33 mouse cellular contexts compared by ENCODE assay signal in the genomic region with DNA sequence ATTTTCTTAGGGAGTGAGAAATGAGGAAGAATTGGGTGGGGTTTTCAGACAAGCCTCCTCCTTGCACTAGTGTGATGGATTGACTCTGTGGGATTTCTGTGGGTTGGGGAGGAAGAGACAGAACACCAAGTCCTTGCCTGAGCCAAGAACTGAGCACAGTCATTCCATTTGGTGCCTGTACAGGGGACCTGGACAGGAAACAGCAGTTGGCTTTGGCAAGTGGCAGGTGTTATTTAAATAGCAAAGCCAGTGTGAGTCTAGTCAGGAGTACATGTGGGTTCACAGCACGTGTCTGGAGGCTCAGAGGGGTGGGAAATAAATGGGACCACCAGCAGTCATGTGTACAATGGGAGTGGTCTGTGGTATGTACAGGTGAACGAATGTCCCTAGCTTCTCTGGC.
DNase-seq lines count a peak whose midpoint lies in the region; ATAC-seq lines count a peak whose summit lies in the region.
"Had no signal": no experiment of that assay in that cellular context is flagged by ENCODE, and none has a peak within 500 bp of the region (broad histone marks: within the 10 kb centered on the region; RNA-seq: fewer than 3 reads in every experiment).

No protein-coding gene starts in this region.

- H3K36me3 ChIP-seq in liver, embryonic 12.5 days, result no peaks in the 10 kb centered on the region
- H3K36me3 ChIP-seq: embryonic facial prominence, embryonic 12.5 days; heart, embryonic 10.5 days; hindbrain, embryonic 10.5 days; hindbrain, embryonic 15.5 days; limb, embryonic 10.5 days; limb, embryonic 15.5 days; liver, embryonic 15.5 days; midbrain, embryonic 10.5 days; midbrain, embryonic 15.5 days; neural tube, embryonic 15.5 days; stomach, embryonic 15.5 days had no signal

- peak; percentile 95 for ATAC-seq in cerebellum, adult (ENCODE audit: insufficient number of reproducible peaks, low FRiP score, low TSS enrichment)
- ATAC-seq in liver, embryonic 12.5 days, result no peak
- ATAC-seq: activated CD4-positive, CD25-positive, alpha-beta regulatory T cell, adult 4 months; forebrain, embryonic 14.5 days; inflammation-experienced regulatory T-cells, adult 6 months; midbrain, embryonic 15.5 days had no signal

- no peaks in the 10 kb centered on the region for H3K27me3 ChIP-seq in liver, embryonic 12.5 days (replicated peaks)
- H3K27me3 ChIP-seq: CH12.LX; hindbrain, embryonic 15.5 days; limb, embryonic 15.5 days; liver, embryonic 15.5 days; midbrain, embryonic 15.5 days; neural tube, embryonic 15.5 days; stomach, embryonic 15.5 days had no signal

- H3K27ac ChIP-seq in liver, embryonic 12.5 days, result no peak overlapping the region
- H3K27ac ChIP-seq: embryonic facial prominence, embryonic 12.5 days; heart, embryonic 10.5 days; hindbrain, embryonic 10.5 days; hindbrain, embryonic 15.5 days; layer of hippocampus, adult 2 months; limb, embryonic 10.5 days; limb, embryonic 15.5 days; liver, embryonic 15.5 days; midbrain, embryonic 10.5 days; midbrain, embryonic 15.5 days; neural tube, embryonic 15.5 days; stomach, embryonic 15.5 days had no signal

- no peaks in the 10 kb centered on the region for H3K9me3 ChIP-seq in liver, embryonic 12.5 days (replicated peaks)
- H3K9me3 ChIP-seq: embryonic facial prominence, embryonic 12.5 days; heart, embryonic 10.5 days; hindbrain, embryonic 10.5 days; hindbrain, embryonic 15.5 days; limb, embryonic 10.5 days; limb, embryonic 15.5 days; liver, embryonic 15.5 days; midbrain, embryonic 10.5 days; midbrain, embryonic 15.5 days; neural tube, embryonic 15.5 days; stomach, embryonic 15.5 days had no signal

- H3K9ac ChIP-seq in liver, embryonic 12.5 days, result no peak overlapping the region
- H3K9ac ChIP-seq: embryonic facial prominence, embryonic 12.5 days; hindbrain, embryonic 15.5 days; limb, embryonic 15.5 days; liver, embryonic 15.5 days; lung, embryonic 14.5 days; midbrain, embryonic 15.5 days; neural tube, embryonic 15.5 days; stomach, embryonic 15.5 days had no signal

- no peak for DNase-seq in cerebellum, postnatal 4 days (ENCODE audit: low spot score in 2 of 2)
- DNase-seq in right cerebral cortex, adult 18-20 months, result peak; percentile 16
- no peak for DNase-seq in right cerebral cortex, postnatal 25 days
- peak; percentile 51 to 76 for DNase-seq in cerebellum, postnatal 10 days
- peak; percentile 3 for DNase-seq in skeletal muscle tissue, adult 2 months (ENCODE audit: low read depth, low spot score)
- DNase-seq in kidney, postnatal 14 days, result no peak
- DNase-seq: adrenal gland, adult 2 months; adrenal gland, postnatal 36 days; embryo, embryonic 11 days; gastrocnemius, postnatal 10 days; kidney, adult 11 months; kidney, postnatal 25 days; lung, embryonic 14.5 days; lung, postnatal 14 days; right cerebral cortex, postnatal 4 days had no signal

- no peak overlapping the region for H3K4me3 ChIP-seq in liver, embryonic 12.5 days
- H3K4me3 ChIP-seq: embryonic facial prominence, embryonic 12.5 days; heart, embryonic 10.5 days; hindbrain, embryonic 10.5 days; hindbrain, embryonic 15.5 days; layer of hippocampus, adult 2 months; limb, embryonic 10.5 days; limb, embryonic 15.5 days; liver, embryonic 15.5 days; midbrain, embryonic 10.5 days; midbrain, embryonic 15.5 days; neural tube, embryonic 15.5 days; stomach, embryonic 15.5 days had no signal

- H3K4me1 ChIP-seq in liver, embryonic 12.5 days, result no peaks in the 10 kb centered on the region
- H3K4me1 ChIP-seq: embryonic facial prominence, embryonic 12.5 days; heart, embryonic 10.5 days; hindbrain, embryonic 10.5 days; hindbrain, embryonic 15.5 days; limb, embryonic 10.5 days; limb, embryonic 15.5 days; liver, embryonic 15.5 days; midbrain, embryonic 10.5 days; midbrain, embryonic 15.5 days; neural tube, embryonic 15.5 days; stomach, embryonic 15.5 days had no signal

- H3K4me2 ChIP-seq in liver, embryonic 12.5 days, result no peak overlapping the region
- H3K4me2 ChIP-seq: embryonic facial prominence, embryonic 12.5 days; hindbrain, embryonic 15.5 days; limb, embryonic 15.5 days; liver, embryonic 15.5 days; lung, embryonic 14.5 days; midbrain, embryonic 15.5 days; neural tube, embryonic 15.5 days; stomach, embryonic 15.5 days had no signal

- WGBS in liver, embryonic 12.5 days (ENCODE audit: insufficient replicate concordance), result 35% methylated on average over 2 of the region's 2 CpGs

Comparison
In these comparisons a context has a peak if more than half of its experiments do, and no peak if none do; other contexts are left out.
1. DNase-seq: peak in right cerebral cortex, adult 18-20 months (single experiment), cerebellum, postnatal 10 days (2 of 2) and skeletal muscle tissue, adult 2 months (single experiment); none in cerebellum, postnatal 4 days (0 of 2), right cerebral cortex, postnatal 25 days (single experiment) and kidney, postnatal 14 days (single experiment).